In genomic region chr1:97931220-97931619, GRCm38 (mm10) we compare ENCODE assay signal across 23 mouse cellular contexts.
A peak's percentile ranks its signal among the peaks of the same experiment; 100 is the strongest.
DNase-seq lines count a peak whose midpoint lies in the region; ATAC-seq and TF ChIP-seq lines count a peak whose summit lies in the region.
"Had no signal": no experiment of that assay in that cellular context is flagged by ENCODE, and none has a peak within 500 bp of the region (broad histone marks: within the 10 kb centered on the region; RNA-seq: fewer than 3 reads in every experiment).

No protein-coding gene starts in this region.

- H3K4me2 ChIP-seq in forebrain, embryonic 13.5 days: no peak overlapping the region
- no peak overlapping the region for H3K4me2 ChIP-seq in forebrain, embryonic 14.5 days (ENCODE audit: low read length)
- no peak overlapping the region for H3K4me2 ChIP-seq in hindbrain, embryonic 13.5 days
- H3K4me2 ChIP-seq in hindbrain, postnatal 0 days (ENCODE audit: low read depth, low read length): no peak overlapping the region
- no peak overlapping the region for H3K4me2 ChIP-seq in midbrain, embryonic 13.5 days (replicated peaks)
- no peak overlapping the region for H3K4me2 ChIP-seq in midbrain, embryonic 14.5 days (ENCODE audit: low read length)
- no peak overlapping the region for H3K4me2 ChIP-seq in neural tube, embryonic 14.5 days (ENCODE audit: low read depth, low read length)
- H3K4me2 ChIP-seq: embryonic facial prominence, embryonic 13.5 days had no signal

- peaks cover 22% of the 10 kb centered on the region for H3K4me1 ChIP-seq in forebrain, embryonic 13.5 days
- peaks cover 20% of the 10 kb centered on the region for H3K4me1 ChIP-seq in forebrain, embryonic 14.5 days (ENCODE audit: control insufficient read depth, insufficient read depth, low read length)
- peaks cover 31% of the 10 kb centered on the region for H3K4me1 ChIP-seq in hindbrain, embryonic 13.5 days (replicated peaks)
- no peaks in the 10 kb centered on the region for H3K4me1 ChIP-seq in hindbrain, postnatal 0 days (ENCODE audit: insufficient read depth, low read length)
- peaks cover 25% of the 10 kb centered on the region for H3K4me1 ChIP-seq in midbrain, embryonic 13.5 days (replicated peaks)
- H3K4me1 ChIP-seq in midbrain, embryonic 14.5 days (ENCODE audit: control insufficient read depth, insufficient read depth, low read length): peaks cover 12% of the 10 kb centered on the region
- peaks cover 7% of the 10 kb centered on the region; the same call in 1 of the 2 replicates for H3K4me1 ChIP-seq in neural tube, embryonic 14.5 days (ENCODE audit: control insufficient read depth, insufficient read depth, low read length)
- H3K4me1 ChIP-seq: embryonic facial prominence, embryonic 13.5 days; heart, embryonic 10.5 days had no signal

- no peak for DNase-seq in forebrain, embryonic 14.5 days (ENCODE audit: low spot score)
- no peak for DNase-seq in hindbrain, postnatal 0 days (ENCODE audit: low spot score)
- no peak for DNase-seq in midbrain, embryonic 14.5 days
- DNase-seq in thymus, postnatal 4 days: no peak
- DNase-seq: adrenal gland, adult 2 months; adrenal gland, postnatal 25 days; cerebellum, adult 18-20 months; cerebellum, adult 9-11 months; cerebellum, postnatal 36 days; gastrocnemius, postnatal 10 days; heart, adult 18-20 months; heart, postnatal 10 days; heart, postnatal 4 days had no signal

- WGBS in forebrain, embryonic 13.5 days: 23% methylated on average over 4 of the region's 4 CpGs
- 11% methylated on average over 4 of the region's 4 CpGs for WGBS in forebrain, embryonic 14.5 days
- WGBS in hindbrain, embryonic 13.5 days: 51% methylated on average over 4 of the region's 4 CpGs
- WGBS in hindbrain, postnatal 0 days: 47% methylated on average over 4 of the region's 4 CpGs
- WGBS in midbrain, embryonic 13.5 days: 57% methylated on average over 4 of the region's 4 CpGs
- 62% methylated on average over 4 of the region's 4 CpGs for WGBS in midbrain, embryonic 14.5 days
- WGBS in neural tube, embryonic 14.5 days: 47% methylated on average over 4 of the region's 4 CpGs

- H3K9me3 ChIP-seq in forebrain, embryonic 13.5 days (replicated peaks): no peaks in the 10 kb centered on the region
- H3K9me3 ChIP-seq in forebrain, embryonic 14.5 days (replicated peaks; ENCODE audit: control insufficient read depth, low read length): no peaks in the 10 kb centered on the region
- H3K9me3 ChIP-seq in hindbrain, embryonic 13.5 days: no peaks in the 10 kb centered on the region
- H3K9me3 ChIP-seq in hindbrain, postnatal 0 days (ENCODE audit: low read length): no peaks in the 10 kb centered on the region
- H3K9me3 ChIP-seq in midbrain, embryonic 13.5 days: no peaks in the 10 kb centered on the region
- no peaks in the 10 kb centered on the region for H3K9me3 ChIP-seq in midbrain, embryonic 14.5 days (ENCODE audit: control insufficient read depth, low read length)
- no peaks in the 10 kb centered on the region for H3K9me3 ChIP-seq in neural tube, embryonic 14.5 days (ENCODE audit: control insufficient read depth, low read length)
- H3K9me3 ChIP-seq: embryonic facial prominence, embryonic 13.5 days; heart, embryonic 10.5 days had no signal

- no peaks in the 10 kb centered on the region for H3K36me3 ChIP-seq in forebrain, embryonic 13.5 days (ENCODE audit: poor library complexity, severe bottlenecking)
- no peaks in the 10 kb centered on the region for H3K36me3 ChIP-seq in forebrain, embryonic 14.5 days (ENCODE audit: control insufficient read depth, insufficient read depth, low read length)
- H3K36me3 ChIP-seq in hindbrain, embryonic 13.5 days: no peaks in the 10 kb centered on the region
- H3K36me3 ChIP-seq in hindbrain, postnatal 0 days (ENCODE audit: insufficient read depth, low read length): no peaks in the 10 kb centered on the region
- no peaks in the 10 kb centered on the region for H3K36me3 ChIP-seq in midbrain, embryonic 13.5 days
- no peaks in the 10 kb centered on the region for H3K36me3 ChIP-seq in midbrain, embryonic 14.5 days (ENCODE audit: control insufficient read depth, insufficient read depth, low read length)
- H3K36me3 ChIP-seq in neural tube, embryonic 14.5 days (ENCODE audit: control insufficient read depth, insufficient read depth, low read length): no peaks in the 10 kb centered on the region
- H3K36me3 ChIP-seq: embryonic facial prominence, embryonic 13.5 days had no signal

- no peak overlapping the region for H3K4me3 ChIP-seq in forebrain, embryonic 13.5 days
- H3K4me3 ChIP-seq in forebrain, embryonic 14.5 days (ENCODE audit: low read depth, low read length): no peak overlapping the region
- H3K4me3 ChIP-seq in hindbrain, embryonic 13.5 days: no peak overlapping the region
- no peak overlapping the region for H3K4me3 ChIP-seq in hindbrain, postnatal 0 days (ENCODE audit: low read length)
- H3K4me3 ChIP-seq in midbrain, embryonic 13.5 days (replicated peaks): no peak overlapping the region
- no peak overlapping the region for H3K4me3 ChIP-seq in midbrain, embryonic 14.5 days (replicated peaks; ENCODE audit: low read depth, low read length)
- no peak overlapping the region for H3K4me3 ChIP-seq in neural tube, embryonic 14.5 days (ENCODE audit: low read depth, low read length)
- H3K4me3 ChIP-seq: embryonic facial prominence, embryonic 13.5 days; heart, embryonic 10.5 days had no signal

- TF ChIP-seq CTCF in hindbrain, postnatal 0 days (IDR thresholded peaks at IDR 0.05; ENCODE audit: low read depth): no peak

- no peak overlapping the region for H3K9ac ChIP-seq in forebrain, embryonic 13.5 days
- H3K9ac ChIP-seq in forebrain, embryonic 14.5 days (ENCODE audit: low read length): no peak overlapping the region
- H3K9ac ChIP-seq in hindbrain, embryonic 13.5 days: no peak overlapping the region
- H3K9ac ChIP-seq in hindbrain, postnatal 0 days (replicated peaks; ENCODE audit: low read length): no peak overlapping the region
- H3K9ac ChIP-seq in midbrain, embryonic 13.5 days (replicated peaks): no peak overlapping the region
- no peak overlapping the region for H3K9ac ChIP-seq in midbrain, embryonic 14.5 days (replicated peaks; ENCODE audit: low read length)
- H3K9ac ChIP-seq in neural tube, embryonic 14.5 days (replicated peaks; ENCODE audit: low read depth, low read length): no peak overlapping the region
- H3K9ac ChIP-seq: embryonic facial prominence, embryonic 13.5 days had no signal

- no peak overlapping the region for H3K27ac ChIP-seq in forebrain, embryonic 13.5 days
- H3K27ac ChIP-seq in forebrain, embryonic 14.5 days (ENCODE audit: low read depth, low read length): no peak overlapping the region
- H3K27ac ChIP-seq in hindbrain, embryonic 13.5 days: peak overlapping the region; percentile 70
- H3K27ac ChIP-seq in hindbrain, postnatal 0 days: no peak overlapping the region
- H3K27ac ChIP-seq in midbrain, embryonic 13.5 days: no peak overlapping the region
- no peak overlapping the region for H3K27ac ChIP-seq in midbrain, embryonic 14.5 days (replicated peaks; ENCODE audit: low read depth, low read length)
- peak overlapping the region; percentile 40; the same call in 1 of the 2 replicates for H3K27ac ChIP-seq in neural tube, embryonic 14.5 days (ENCODE audit: low read depth, low read length)
- H3K27ac ChIP-seq: embryonic facial prominence, embryonic 13.5 days; heart, embryonic 10.5 days had no signal

- peak; percentile 26; the same call in 1 of the 2 replicates for ATAC-seq in forebrain, embryonic 13.5 days
- ATAC-seq in forebrain, embryonic 14.5 days: no peak
- ATAC-seq in hindbrain, embryonic 13.5 days (ENCODE audit: low FRiP score): no peak; the same call in 1 of the 2 replicates
- no peak for ATAC-seq in hindbrain, postnatal 0 days
- peak; percentile 34; the same call in 1 of the 2 replicates for ATAC-seq in midbrain, embryonic 13.5 days
- no peak for ATAC-seq in midbrain, embryonic 14.5 days (ENCODE audit: low FRiP score, low TSS enrichment)
- ATAC-seq in neural tube, embryonic 14.5 days (ENCODE audit: low read depth): peak; percentile 57; the same call in 1 of the 2 replicates
- ATAC-seq: inflammation-experienced regulatory T-cells, adult 6 months; intestine, postnatal 0 days; Patski had no signal

- no peaks in the 10 kb centered on the region for H3K27me3 ChIP-seq in forebrain, embryonic 13.5 days
- H3K27me3 ChIP-seq in forebrain, embryonic 14.5 days (replicated peaks; ENCODE audit: control insufficient read depth, insufficient read depth, low read length): no peaks in the 10 kb centered on the region
- no peaks in the 10 kb centered on the region for H3K27me3 ChIP-seq in hindbrain, embryonic 13.5 days
- no peaks in the 10 kb centered on the region for H3K27me3 ChIP-seq in hindbrain, postnatal 0 days (ENCODE audit: insufficient read depth, low read length)
- no peaks in the 10 kb centered on the region for H3K27me3 ChIP-seq in midbrain, embryonic 13.5 days
- H3K27me3 ChIP-seq in midbrain, embryonic 14.5 days (ENCODE audit: control insufficient read depth, insufficient read depth, low read length): no peaks in the 10 kb centered on the region
- H3K27me3 ChIP-seq in neural tube, embryonic 14.5 days (ENCODE audit: control insufficient read depth, insufficient read depth, low read length): no peaks in the 10 kb centered on the region
- H3K27me3 ChIP-seq: CH12.LX; embryonic facial prominence, embryonic 13.5 days; Patski had no signal

Comparison
In these comparisons a context has a peak if more than half of its experiments do, and no peak if none do; other contexts are left out.
1. ATAC-seq: peak in forebrain, embryonic 13.5 days (single experiment), midbrain, embryonic 13.5 days (single experiment) and neural tube, embryonic 14.5 days (single experiment); none in forebrain, embryonic 14.5 days (single experiment), hindbrain, embryonic 13.5 days (single experiment), hindbrain, postnatal 0 days (single experiment) and midbrain, embryonic 14.5 days (single experiment).
2. H3K27ac ChIP-seq: peak in hindbrain, embryonic 13.5 days (single experiment) and neural tube, embryonic 14.5 days (single experiment); none in forebrain, embryonic 13.5 days (single experiment), forebrain, embryonic 14.5 days (single experiment), hindbrain, postnatal 0 days (single experiment), midbrain, embryonic 13.5 days (single experiment) and midbrain, embryonic 14.5 days (single experiment).